Mouse (Mus musculus): ENCODE results near the gene Samd5.

DNA sequence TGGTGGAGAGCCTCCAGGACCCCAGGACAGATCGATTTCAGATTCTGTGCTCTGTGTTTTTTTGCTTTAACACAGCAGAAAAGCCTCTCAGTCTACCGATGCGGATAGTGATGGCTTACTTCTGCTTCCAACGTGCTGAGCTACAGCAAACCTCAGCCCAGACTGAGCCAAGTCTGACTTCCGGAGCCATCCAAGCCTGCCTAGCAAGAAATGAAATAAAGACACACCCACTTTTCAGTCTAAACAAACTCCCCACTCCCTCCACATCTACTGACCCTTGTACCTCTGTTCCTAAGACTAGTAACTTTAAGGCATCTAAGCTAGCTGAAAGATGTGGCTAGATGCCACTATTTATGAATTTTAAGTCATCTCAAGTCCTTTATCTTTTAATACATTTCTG lies 43.1 kb upstream of the Samd5 start:
- TF ChIP-seq POLR2A (IDR thresholded peaks at IDR 0.05; ENCODE audit: insufficient read depth, low read depth, low read length): no peak
- no peak for TF ChIP-seq CTCF (IDR thresholded peaks at IDR 0.05; ENCODE audit: insufficient read depth, low read depth, low read length)

Data from olfactory bulb, adult 2 months (tissue).